Mouse (Mus musculus): ENCODE measurements around the gene Fxyd4.
A peak's percentile ranks its signal among the peaks of the same experiment; 100 is the strongest.

Fxyd4 gene

DNA sequence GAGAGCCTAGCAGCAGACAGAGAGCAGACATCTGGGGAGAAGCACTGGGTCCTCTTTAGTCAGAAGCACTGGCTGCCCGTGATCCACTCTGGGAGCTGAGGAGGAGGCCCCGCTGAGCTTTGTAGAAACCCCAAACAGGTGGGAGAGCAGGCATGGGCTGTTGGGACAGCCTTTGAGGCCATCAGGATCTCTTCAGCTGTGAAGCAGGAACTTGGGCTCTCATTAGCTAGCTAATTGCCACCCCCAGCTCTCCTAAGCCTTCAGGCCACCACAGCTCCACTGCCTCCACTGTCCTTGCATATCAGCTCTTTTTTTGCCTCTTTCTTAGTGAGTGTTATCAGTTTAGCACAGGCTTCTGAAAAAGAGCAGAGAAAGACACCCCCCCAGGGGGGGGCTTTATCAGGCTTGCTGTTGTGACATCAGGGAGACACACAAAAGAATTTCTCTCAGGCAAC, 48.8 kb downstream of the Fxyd4 start:
- DNase-seq = peak; percentile 87

DNA sequence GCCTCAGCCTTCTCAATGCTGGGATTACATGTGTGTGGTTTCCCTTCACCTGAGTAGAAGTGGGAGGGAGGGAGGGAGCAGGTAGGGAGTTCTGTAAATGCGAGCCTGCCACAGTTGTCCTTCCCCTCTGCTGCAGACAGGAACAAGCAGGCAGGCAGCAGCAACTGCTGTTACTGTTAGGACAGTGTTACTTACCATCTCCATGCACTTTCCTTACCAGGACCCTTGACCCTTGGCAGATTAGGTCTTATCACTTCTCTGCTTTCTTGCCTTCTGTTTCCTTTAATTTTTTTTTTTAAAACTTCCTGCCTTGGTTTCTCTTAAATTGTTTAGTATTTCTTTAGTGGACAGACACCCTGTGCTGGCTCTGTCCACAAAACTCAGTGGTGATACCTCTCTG, 49.5 kb downstream of the Fxyd4 start:
- peak; percentile 39 for DNase-seq

- no peak for DNase-seq
Measured at GRCm38 (mm10) chr6:117885943-117886342, 51.5 kb downstream of the Fxyd4 start.

Data from liver (tissue).